Mouse (Mus musculus) intestine, embryonic 14.5 days (tissue): ENCODE measurements around the gene Tmem25. TPM values are rescaled to one million over a fixed set of nuclear protein-coding genes. Genes with fewer than 3 reads are reported as not detected.

ENCODE experiments used
- ATAC-seq: fragments of 200-750 bp; cut with Nextera tagmentation; replicated peaks from 2 replicates; pipeline ENCODE4 v1.8.0; 2017; ENCODE audit warnings: low read depth, moderate number of reproducible peaks, moderate TSS enrichment, moderate library complexity; ENCODE audit not compliant: low FRiP score, low TSS enrichment
- DNase-seq: peaks from one replicate; pipeline ENCODE4 v3.0.0-alpha.2; 2018; ENCODE audit warnings: low spot score
- H3K27ac ChIP-seq: fragments of 300-500 bp; sonication (generic); 2 replicates; pipeline ENCODE4 v1.5.1; 2014; ENCODE audit warnings: low read depth, mild to moderate bottlenecking, control low read depth
- H3K27me3 ChIP-seq: fragments of 300-500 bp; sonication (generic); replicated peaks from 2 replicates; pipeline ENCODE4 v1.6.1; 2014; ENCODE audit warnings: low read length, control low read depth; ENCODE audit not compliant: control insufficient read depth, insufficient read depth
- H3K36me3 ChIP-seq: fragments of 300-500 bp; sonication (generic); 2 replicates; pipeline ENCODE4 v1.6.1; 2014; ENCODE audit warnings: low read length, control low read depth; ENCODE audit not compliant: control insufficient read depth, insufficient read depth
- H3K4me1 ChIP-seq: fragments of 300-500 bp; sonication (generic); replicated peaks from 2 replicates; pipeline ENCODE4 v1.6.1; 2014; ENCODE audit warnings: low read length, control low read depth, mixed read lengths; ENCODE audit not compliant: control insufficient read depth, insufficient read depth
- H3K4me2 ChIP-seq: fragments of 300-500 bp; sonication (generic); 2 replicates; pipeline ENCODE4 v1.6.1; 2014; ENCODE audit warnings: low read length
- H3K4me3 ChIP-seq: fragments of 300-500 bp; sonication (generic); 2 replicates; pipeline ENCODE4 v1.5.1; 2014; ENCODE audit warnings: low read depth, low read length, control low read depth, mixed read lengths
- H3K9ac ChIP-seq: fragments of 300-500 bp; sonication (generic); 2 replicates; pipeline ENCODE4 v1.6.1; 2014; ENCODE audit warnings: mild to moderate bottlenecking, low read length
- H3K9me3 ChIP-seq: fragments of 300-500 bp; sonication (generic); 2 replicates; pipeline ENCODE4 v1.6.1; 2016; ENCODE audit warnings: low read length, control low read depth; ENCODE audit not compliant: control insufficient read depth
- whole genome bisulfite sequencing: fragments of 180-500 bp; shearing (Covaris S2); extraction: QIAGEN DNeasy Blood & Tissue Kit; methylation state at CpG from one replicate; pipeline ENCODE4 v1.1.7; 2014; 5-methylcytosine and 5-hydroxymethylcytosine counted together
- polyA plus RNA-seq: library from polyadenylated mRNA; unstranded; fragments of >200 nt; fragmentation: Nextera tagmentation; extraction: Ambion mirVana; gene quantifications from 2 replicates; pipeline ENCODE4 v1.2.1, GENCODE M21; 2014

The Tmem25 gene
- polyA plus RNA-seq, 1 experiment from 2014 or later = 3.9 TPM

- no peak overlapping the region for H3K4me2 ChIP-seq
- 93% methylated on average over 15 of the region's 15 CpGs for WGBS
Observed at GRCm38 (mm10) chr9:44819920-44820827, 21.1 kb upstream of the Tmem25 start.

GRCm38 (mm10) chr9:44817522-44817921, 18.4 kb upstream of the Tmem25 start:
- WGBS = 84% methylated on average over 5 of the region's 5 CpGs
- no peaks in the 10 kb centered on the region for H3K9me3 ChIP-seq
- DNase-seq (no peak), ATAC-seq (no peak)
- H3K27ac ChIP-seq = no peak overlapping the region
- no peak overlapping the region for H3K4me2 ChIP-seq
- no peaks in the 10 kb centered on the region for H3K4me1 ChIP-seq
- H3K36me3 ChIP-seq = peaks cover 100% of the 10 kb centered on the region
- H3K9ac ChIP-seq = no peak overlapping the region
- H3K4me3 ChIP-seq = no peak overlapping the region
- H3K27me3 ChIP-seq = no peaks in the 10 kb centered on the region

More at GRCm38 (mm10) chr9:44819920-44820827, 21.1 kb upstream of the Tmem25 start:
- no peaks in the 10 kb centered on the region for H3K9me3 ChIP-seq
- peaks cover 100% of the 10 kb centered on the region for H3K36me3 ChIP-seq
- ATAC-seq (no peak), DNase-seq (no peak)
- H3K9ac ChIP-seq = no peak overlapping the region
- H3K27me3 ChIP-seq = no peaks in the 10 kb centered on the region
- H3K27ac ChIP-seq = no peak overlapping the region
- H3K4me3 ChIP-seq = no peak overlapping the region
- no peaks in the 10 kb centered on the region for H3K4me1 ChIP-seq

- Histone ChIP-seq H3K27ac (no peak overlapping the region), H3K9ac (no peak overlapping the region), H3K36me3 (peaks cover 100% of the 10 kb centered on the region), H3K4me2 (no peak overlapping the region), H3K9me3 (no peaks in the 10 kb centered on the region), H3K27me3 (no peaks in the 10 kb centered on the region), H3K4me3 (no peak overlapping the region), H3K4me1 (no peaks in the 10 kb centered on the region)
- DNase-seq (no peak), ATAC-seq (no peak)
- WGBS = 92% methylated on average over 8 of the region's 8 CpGs
Observed at GRCm38 (mm10) chr9:44814179-44814578, 15.1 kb upstream of the Tmem25 start.

GRCm38 (mm10) chr9:44810316-44810715, 11.2 kb upstream of the Tmem25 start:
- no peak overlapping the region for H3K9ac ChIP-seq
- WGBS = 90% methylated on average over 10 of the region's 10 CpGs

GRCm38 (mm10) chr9:44807778-44808177, 8.7 kb upstream of the Tmem25 start:
- no peak overlapping the region for H3K9ac ChIP-seq
- ATAC-seq = no peak
- H3K9me3 ChIP-seq = no peaks in the 10 kb centered on the region
- H3K4me2 ChIP-seq = no peak overlapping the region
- H3K27ac ChIP-seq = no peak overlapping the region
- H3K36me3 ChIP-seq = peaks cover 82% of the 10 kb centered on the region
- no peaks in the 10 kb centered on the region for H3K4me1 ChIP-seq
- H3K4me3 ChIP-seq = no peak overlapping the region
- 95% methylated on average over 10 of the region's 10 CpGs for WGBS
- DNase-seq = no peak
- no peaks in the 10 kb centered on the region for H3K27me3 ChIP-seq

More at GRCm38 (mm10) chr9:44810316-44810715, 11.2 kb upstream of the Tmem25 start:
- no peak overlapping the region for H3K27ac ChIP-seq
- peaks cover 99% of the 10 kb centered on the region for H3K36me3 ChIP-seq
- no peaks in the 10 kb centered on the region for H3K27me3 ChIP-seq
- ATAC-seq (no peak), DNase-seq (no peak)
- H3K9me3 ChIP-seq = no peaks in the 10 kb centered on the region
- no peaks in the 10 kb centered on the region for H3K4me1 ChIP-seq
- no peak overlapping the region for H3K4me3 ChIP-seq
- no peak overlapping the region for H3K4me2 ChIP-seq

GRCm38 (mm10) chr9:44807141-44807540, 8.0 kb upstream of the Tmem25 start:
- no peaks in the 10 kb centered on the region for H3K4me1 ChIP-seq
- no peak overlapping the region for H3K4me2 ChIP-seq
- ATAC-seq (no peak), DNase-seq (no peak)
- no peaks in the 10 kb centered on the region for H3K9me3 ChIP-seq
- no peak overlapping the region for H3K9ac ChIP-seq
- H3K4me3 ChIP-seq = no peak overlapping the region
- H3K27ac ChIP-seq = no peak overlapping the region
- H3K36me3 ChIP-seq = peaks cover 76% of the 10 kb centered on the region
- H3K27me3 ChIP-seq = no peaks in the 10 kb centered on the region
- WGBS = 75% methylated on average over 5 of the region's 5 CpGs

GRCm38 (mm10) chr9:44805536-44805935, 6.4 kb upstream of the Tmem25 start:
- H3K9me3 ChIP-seq = no peaks in the 10 kb centered on the region
- WGBS = 89% methylated on average over 5 of the region's 5 CpGs
- ATAC-seq (no peak), DNase-seq (no peak)
- no peak overlapping the region for H3K4me2 ChIP-seq
- no peak overlapping the region for H3K27ac ChIP-seq
- H3K27me3 ChIP-seq = no peaks in the 10 kb centered on the region; the same call in 1 of the 2 replicates
- H3K4me1 ChIP-seq = no peaks in the 10 kb centered on the region
- H3K36me3 ChIP-seq = peaks cover 60% of the 10 kb centered on the region
- H3K4me3 ChIP-seq = no peak overlapping the region
- H3K9ac ChIP-seq = no peak overlapping the region

- Histone ChIP-seq H3K27me3 (peaks cover 2% of the 10 kb centered on the region; the same call in 1 of the 2 replicates), H3K27ac (no peak overlapping the region), H3K9ac (no peak overlapping the region), H3K4me1 (peaks cover 3% of the 10 kb centered on the region), H3K4me3 (no peak overlapping the region), H3K9me3 (no peaks in the 10 kb centered on the region), H3K36me3 (peaks cover 51% of the 10 kb centered on the region), H3K4me2 (no peak overlapping the region)
- WGBS = 88% methylated on average over 10 of the region's 10 CpGs
- ATAC-seq (no peak), DNase-seq (no peak)
Observed at GRCm38 (mm10) chr9:44804678-44805077, 5.6 kb upstream of the Tmem25 start.
